Mouse (Mus musculus) forebrain, embryonic 12.5 days (tissue): ENCODE results near the gene Sumo1. TPM values are rescaled to one million over a fixed set of nuclear protein-coding genes. Genes with fewer than 3 reads are reported as not detected.

Experiments
- ATAC-seq: fragments of 200-750 bp; cut with Nextera tagmentation; 2 replicates; pipeline ENCODE4 v1.8.0; 2017; ENCODE audit warnings: moderate TSS enrichment; ENCODE audit not compliant: low FRiP score
- H3K27ac ChIP-seq: fragments of 300-500 bp; sonication (generic); 2 replicates; pipeline ENCODE4 v1.5.1; 2016; ENCODE audit warnings: mild to moderate bottlenecking
- H3K27me3 ChIP-seq: fragments of 300-500 bp; sonication (generic); 2 replicates; pipeline ENCODE4 v1.6.1; 2016; ENCODE audit warnings: mild to moderate bottlenecking
- H3K36me3 ChIP-seq: fragments of 300-500 bp; sonication (generic); replicated peaks from 2 replicates; pipeline ENCODE4 v1.6.1; 2016; ENCODE audit warnings: mild to moderate bottlenecking
- H3K4me1 ChIP-seq: fragments of 300-500 bp; sonication (generic); 2 replicates; pipeline ENCODE4 v1.6.1; 2016
- H3K4me2 ChIP-seq: fragments of 300-500 bp; sonication (generic); 2 replicates; pipeline ENCODE4 v1.6.1; 2016; ENCODE audit warnings: mild to moderate bottlenecking, moderate library complexity
- H3K4me3 ChIP-seq: fragments of 300-500 bp; sonication (generic); replicated peaks from 2 replicates; pipeline ENCODE4 v1.5.1; 2016; ENCODE audit warnings: mild to moderate bottlenecking
- H3K9ac ChIP-seq: fragments of 300-500 bp; sonication (generic); 2 replicates; pipeline ENCODE4 v1.6.1; 2016; ENCODE audit warnings: mild to moderate bottlenecking
- H3K9me3 ChIP-seq: fragments of 300-500 bp; sonication (generic); 2 replicates; pipeline ENCODE4 v1.6.1; 2016
- WGBS: fragments of 180-500 bp; shearing (Covaris S2); methylation state at CpG from one replicate; pipeline ENCODE4 v1.1.7; 2016; 5-methylcytosine and 5-hydroxymethylcytosine counted together
- polyA plus RNA-seq: library from polyadenylated mRNA; unstranded; fragments of >200 nt; fragmentation: Nextera tagmentation; extraction: Ambion mirVana; gene quantifications from 2 replicates; pipeline ENCODE4 v1.2.1, GENCODE M21; 2016

The Sumo1 gene
- polyA plus RNA-seq, 1 experiment from 2014 or later, result 515 TPM

DNA sequence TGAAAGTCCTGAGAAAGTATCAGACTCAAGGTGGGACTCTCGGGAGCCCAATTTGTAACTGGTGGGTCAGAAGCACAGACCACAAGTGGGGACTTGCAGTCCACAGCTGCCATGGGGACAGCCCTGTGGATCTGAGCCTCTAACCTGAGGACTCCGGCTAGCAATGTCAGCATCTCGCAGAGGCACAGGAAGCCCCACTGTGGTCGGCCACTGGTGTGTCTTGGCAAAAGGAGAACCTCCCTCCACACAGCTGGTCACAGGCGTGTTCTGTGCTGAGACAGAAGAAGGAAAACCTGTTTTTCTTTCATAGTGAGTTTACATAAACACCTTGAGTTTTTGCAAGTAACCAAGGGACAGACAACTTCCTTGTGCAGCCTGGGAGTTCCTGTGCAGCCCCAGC is 104.8 kb downstream of the Sumo1 start:
- H3K9ac ChIP-seq, result no peak overlapping the region
- no peak overlapping the region for H3K27ac ChIP-seq
- no peak for ATAC-seq
- no peaks in the 10 kb centered on the region for H3K36me3 ChIP-seq
- 83% methylated on average over 5 of the region's 5 CpGs for WGBS
- no peak overlapping the region for H3K4me3 ChIP-seq
- no peaks in the 10 kb centered on the region; the same call in 1 of the 2 replicates for H3K4me1 ChIP-seq
- no peak overlapping the region for H3K4me2 ChIP-seq
- no peaks in the 10 kb centered on the region for H3K9me3 ChIP-seq
- no peaks in the 10 kb centered on the region for H3K27me3 ChIP-seq

DNA sequence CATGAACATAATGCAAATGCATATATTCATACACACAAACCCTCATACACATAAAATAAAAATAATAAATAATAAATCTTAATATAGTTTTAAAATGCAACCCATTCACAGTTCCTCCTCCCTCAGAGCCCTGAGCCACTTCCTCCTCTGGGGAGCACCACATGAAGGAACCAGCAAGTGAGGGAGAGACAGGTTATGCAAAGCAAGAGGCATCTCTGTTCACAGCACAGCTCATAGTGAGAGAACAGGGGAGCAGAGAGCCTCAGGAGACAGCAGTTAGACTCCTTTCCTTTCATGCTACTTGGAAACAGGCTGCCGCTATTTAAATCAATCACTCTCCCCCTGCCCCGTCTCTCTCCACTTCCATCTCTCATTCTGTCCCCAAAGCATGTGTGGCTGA is 107.1 kb downstream of the Sumo1 start:
- no peaks in the 10 kb centered on the region for H3K9me3 ChIP-seq
- H3K9ac ChIP-seq, result no peak overlapping the region
- no peaks in the 10 kb centered on the region for H3K36me3 ChIP-seq
- H3K27ac ChIP-seq, result no peak overlapping the region
- no peak overlapping the region for H3K4me2 ChIP-seq
- no peaks in the 10 kb centered on the region for H3K27me3 ChIP-seq
- no peaks in the 10 kb centered on the region; the same call in 1 of the 2 replicates for H3K4me1 ChIP-seq
- H3K4me3 ChIP-seq, result no peak overlapping the region
- no peak for ATAC-seq
- 77% methylated on average over 2 of the region's 2 CpGs for WGBS

DNA sequence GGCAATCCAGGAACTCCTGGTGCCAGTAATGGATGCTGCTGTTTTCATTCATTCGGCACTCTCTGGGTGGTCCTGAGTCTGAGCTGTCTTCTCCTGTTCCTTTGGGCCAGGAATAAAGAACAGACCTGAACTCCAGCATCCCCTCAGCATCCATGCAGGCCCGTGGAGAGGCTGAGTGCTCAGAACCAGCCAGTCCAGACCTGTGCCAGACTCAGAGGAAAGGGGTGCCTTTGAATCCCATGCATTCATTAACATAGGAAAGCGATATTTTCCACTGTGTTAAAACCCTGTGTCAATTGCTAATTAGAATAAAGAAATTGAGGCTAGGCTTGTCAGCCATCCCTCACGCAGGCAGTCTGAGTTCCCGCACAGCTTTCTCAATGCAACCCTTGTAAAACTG is 116.9 kb downstream of the Sumo1 start:
- Histone ChIP-seq H3K4me2 (no peak overlapping the region), H3K9ac (no peak overlapping the region), H3K4me3 (no peak overlapping the region), H3K27ac (peak overlapping the region; percentile 56; the same call in 1 of the 2 replicates), H3K36me3 (no peaks in the 10 kb centered on the region), H3K9me3 (no peaks in the 10 kb centered on the region), H3K4me1 (peaks cover 19% of the 10 kb centered on the region), H3K27me3 (peaks cover 6% of the 10 kb centered on the region; the same call in 1 of the 2 replicates)
- WGBS, result 26% methylated on average over 5 of the region's 5 CpGs
- ATAC-seq, result peak; percentile 63; the same call in 1 of the 2 replicates

DNA sequence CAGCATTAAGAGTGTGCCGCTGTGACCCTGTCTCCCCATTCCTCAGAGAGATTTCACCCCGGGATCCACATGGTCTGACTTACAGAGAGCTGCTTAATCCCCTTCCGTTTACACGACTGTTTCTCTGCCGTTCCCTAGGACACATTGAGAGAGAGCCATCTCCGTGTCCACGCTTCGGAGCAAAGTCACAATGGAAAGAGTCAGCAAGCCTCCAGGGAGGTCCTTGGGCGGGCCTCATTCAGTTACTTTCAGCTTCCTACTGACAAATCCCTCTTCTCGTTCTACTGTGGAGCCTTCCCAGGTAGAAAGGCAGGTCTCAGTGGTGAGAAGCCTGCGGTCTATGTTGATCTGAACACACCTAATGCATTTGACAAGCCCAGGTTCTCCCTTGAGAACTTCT is 119.6 kb downstream of the Sumo1 start:
- H3K9me3 ChIP-seq, result no peaks in the 10 kb centered on the region
- H3K4me2 ChIP-seq, result no peak overlapping the region
- peaks cover 6% of the 10 kb centered on the region; the same call in 1 of the 2 replicates for H3K27me3 ChIP-seq
- 51% methylated on average over 11 of the region's 11 CpGs for WGBS
- H3K4me1 ChIP-seq, result peaks cover 20% of the 10 kb centered on the region
- ATAC-seq, result no peak
- H3K27ac ChIP-seq, result no peak overlapping the region
- H3K4me3 ChIP-seq, result no peak overlapping the region
- no peak overlapping the region for H3K9ac ChIP-seq
- no peaks in the 10 kb centered on the region for H3K36me3 ChIP-seq

DNA sequence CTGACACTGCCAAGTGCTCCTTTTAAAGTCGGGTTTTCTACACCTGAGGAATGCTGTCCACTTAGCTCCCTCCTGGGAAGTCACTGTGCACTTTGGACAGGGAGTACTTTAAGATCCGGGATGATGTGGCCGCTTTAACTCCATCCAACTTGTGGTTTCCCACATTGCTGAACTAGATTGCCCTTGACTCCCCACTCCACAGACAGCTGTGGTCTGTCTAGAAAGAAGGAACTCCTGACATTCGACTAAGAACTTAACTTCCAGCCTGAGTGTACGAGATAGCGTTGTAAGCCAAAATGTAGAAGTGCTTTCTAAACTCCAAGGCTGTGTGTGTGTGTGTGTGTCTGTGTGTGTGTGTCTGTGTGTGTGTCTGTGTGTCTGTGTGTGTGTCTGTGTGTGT is 120.4 kb downstream of the Sumo1 start:
- Histone ChIP-seq H3K9me3 (no peaks in the 10 kb centered on the region), H3K4me1 (peaks cover 20% of the 10 kb centered on the region), H3K4me2 (no peak overlapping the region), H3K4me3 (no peak overlapping the region), H3K27ac (no peak overlapping the region), H3K27me3 (peaks cover 6% of the 10 kb centered on the region; the same call in 1 of the 2 replicates), H3K36me3 (no peaks in the 10 kb centered on the region), H3K9ac (no peak overlapping the region)
- ATAC-seq, result no peak
- WGBS, result 78% methylated on average over 6 of the region's 6 CpGs

DNA sequence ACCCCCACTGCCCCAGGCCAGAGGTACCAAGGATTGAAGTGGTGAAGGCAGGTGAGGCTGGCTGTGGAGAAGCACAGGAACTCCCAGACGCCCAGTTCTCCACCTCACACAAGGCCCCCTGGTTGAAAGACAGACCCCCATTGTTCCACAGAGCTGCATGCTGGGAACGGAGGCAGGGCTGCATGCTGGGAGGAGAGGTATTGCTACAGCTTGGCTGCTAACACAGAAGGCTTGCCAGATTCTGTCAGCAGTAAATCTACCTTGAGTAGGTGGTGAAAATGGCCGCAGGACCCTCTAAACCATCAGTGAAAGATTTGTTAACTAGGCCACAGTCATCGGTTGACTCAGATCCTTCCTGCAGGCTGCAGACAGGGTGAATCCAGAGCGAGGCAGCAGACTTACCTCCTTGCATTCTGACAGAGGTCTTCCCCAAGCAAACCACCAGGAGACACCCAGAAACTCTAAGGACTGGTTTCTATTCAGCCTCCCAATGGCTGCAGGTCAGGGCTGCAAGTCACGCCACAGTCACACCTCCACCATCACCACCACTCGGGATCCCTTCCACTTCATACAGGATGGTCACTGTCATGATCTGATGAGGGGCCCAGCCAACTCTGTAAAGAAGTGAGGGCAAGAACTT is 121.5 kb downstream of the Sumo1 start:
- Histone ChIP-seq H3K27me3 (peaks cover 6% of the 10 kb centered on the region; the same call in 1 of the 2 replicates), H3K36me3 (no peaks in the 10 kb centered on the region), H3K9me3 (no peaks in the 10 kb centered on the region), H3K4me3 (no peak overlapping the region), H3K9ac (no peak overlapping the region), H3K4me1 (peaks cover 20% of the 10 kb centered on the region), H3K27ac (no peak overlapping the region), H3K4me2 (no peak overlapping the region)
- no peak for ATAC-seq
- 59% methylated on average over 7 of the region's 7 CpGs for WGBS

DNA sequence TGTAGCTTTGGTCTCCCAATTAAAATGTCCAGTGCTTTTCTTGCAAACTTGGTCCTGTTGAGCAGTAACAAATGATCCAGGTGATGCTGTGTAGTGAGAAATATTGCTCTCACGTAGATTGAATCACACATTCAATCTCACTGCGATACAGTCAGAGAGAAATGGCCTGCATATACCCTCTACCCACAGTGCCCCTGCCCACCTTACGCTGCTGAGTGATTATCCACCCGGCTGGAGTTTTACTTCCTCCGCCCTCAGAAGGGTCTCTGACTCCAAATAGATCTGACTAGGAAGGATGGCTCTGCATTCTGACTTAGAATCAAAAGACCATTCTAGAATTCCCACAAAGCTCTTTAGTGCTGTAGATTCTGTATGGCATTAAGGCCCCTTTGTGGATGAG is 122.1 kb downstream of the Sumo1 start:
- Histone ChIP-seq H3K9ac (no peak overlapping the region), H3K4me1 (peaks cover 15% of the 10 kb centered on the region), H3K27ac (no peak overlapping the region), H3K27me3 (peaks cover 6% of the 10 kb centered on the region; the same call in 1 of the 2 replicates), H3K4me3 (no peak overlapping the region), H3K4me2 (no peak overlapping the region), H3K9me3 (no peaks in the 10 kb centered on the region), H3K36me3 (no peaks in the 10 kb centered on the region)
- WGBS, result 84% methylated on average over 5 of the region's 5 CpGs
- ATAC-seq, result no peak

DNA sequence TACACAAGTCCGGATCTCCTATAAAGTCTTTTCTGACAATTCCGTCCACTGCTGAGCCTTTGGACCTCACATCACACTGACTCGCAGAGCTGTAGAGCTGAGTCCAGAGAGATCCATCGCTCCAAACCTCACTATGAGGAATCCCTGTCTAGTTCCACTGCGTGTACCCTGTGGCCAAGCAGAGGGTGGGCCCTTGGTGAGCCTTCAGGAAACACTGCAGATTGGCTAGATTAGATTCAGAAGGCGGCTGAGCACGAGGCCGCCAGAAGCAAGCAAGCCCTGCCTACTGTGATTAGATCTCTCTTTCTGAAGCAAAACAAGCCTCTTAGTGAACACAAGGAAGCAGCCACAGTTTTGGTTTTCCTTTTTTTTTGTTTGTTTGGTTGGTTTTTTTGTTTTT is 126.7 kb downstream of the Sumo1 start:
- 81% methylated on average over 8 of the region's 8 CpGs for WGBS
- H3K9ac ChIP-seq, result no peak overlapping the region
- no peak for ATAC-seq
- no peak overlapping the region for H3K4me2 ChIP-seq
- no peak overlapping the region for H3K27ac ChIP-seq
- no peak overlapping the region for H3K4me3 ChIP-seq
- H3K9me3 ChIP-seq, result no peaks in the 10 kb centered on the region
- H3K36me3 ChIP-seq, result no peaks in the 10 kb centered on the region
- H3K27me3 ChIP-seq, result no peaks in the 10 kb centered on the region
- peaks cover 11% of the 10 kb centered on the region for H3K4me1 ChIP-seq

DNA sequence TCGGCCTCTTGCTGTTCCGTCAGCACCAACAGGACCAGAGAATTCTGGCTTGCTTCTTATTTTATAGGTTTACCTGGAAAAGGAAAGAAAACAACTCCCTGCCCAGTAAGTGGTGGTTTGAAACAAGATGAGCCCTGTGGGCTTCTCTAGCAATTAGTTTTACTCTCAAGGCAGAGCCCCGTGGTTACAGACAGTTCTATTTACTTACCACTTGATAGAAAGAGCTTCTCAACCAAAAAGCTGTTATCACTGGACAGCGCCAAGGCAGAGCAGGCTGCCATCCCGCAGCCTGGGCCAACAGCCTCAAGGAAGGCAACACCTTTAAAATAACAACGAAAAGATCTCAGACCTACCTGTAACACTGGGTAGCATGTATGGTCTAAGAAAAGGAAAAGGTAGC is 128.4 kb downstream of the Sumo1 start:
- no peaks in the 10 kb centered on the region for H3K36me3 ChIP-seq
- no peak overlapping the region for H3K27ac ChIP-seq
- ATAC-seq, result no peak
- peaks cover 7% of the 10 kb centered on the region; the same call in 1 of the 2 replicates for H3K4me1 ChIP-seq
- H3K27me3 ChIP-seq, result no peaks in the 10 kb centered on the region
- no peaks in the 10 kb centered on the region for H3K9me3 ChIP-seq
- no peak overlapping the region for H3K9ac ChIP-seq
- no peak overlapping the region for H3K4me2 ChIP-seq
- H3K4me3 ChIP-seq, result no peak overlapping the region
- 72% methylated on average over 6 of the region's 6 CpGs for WGBS

DNA sequence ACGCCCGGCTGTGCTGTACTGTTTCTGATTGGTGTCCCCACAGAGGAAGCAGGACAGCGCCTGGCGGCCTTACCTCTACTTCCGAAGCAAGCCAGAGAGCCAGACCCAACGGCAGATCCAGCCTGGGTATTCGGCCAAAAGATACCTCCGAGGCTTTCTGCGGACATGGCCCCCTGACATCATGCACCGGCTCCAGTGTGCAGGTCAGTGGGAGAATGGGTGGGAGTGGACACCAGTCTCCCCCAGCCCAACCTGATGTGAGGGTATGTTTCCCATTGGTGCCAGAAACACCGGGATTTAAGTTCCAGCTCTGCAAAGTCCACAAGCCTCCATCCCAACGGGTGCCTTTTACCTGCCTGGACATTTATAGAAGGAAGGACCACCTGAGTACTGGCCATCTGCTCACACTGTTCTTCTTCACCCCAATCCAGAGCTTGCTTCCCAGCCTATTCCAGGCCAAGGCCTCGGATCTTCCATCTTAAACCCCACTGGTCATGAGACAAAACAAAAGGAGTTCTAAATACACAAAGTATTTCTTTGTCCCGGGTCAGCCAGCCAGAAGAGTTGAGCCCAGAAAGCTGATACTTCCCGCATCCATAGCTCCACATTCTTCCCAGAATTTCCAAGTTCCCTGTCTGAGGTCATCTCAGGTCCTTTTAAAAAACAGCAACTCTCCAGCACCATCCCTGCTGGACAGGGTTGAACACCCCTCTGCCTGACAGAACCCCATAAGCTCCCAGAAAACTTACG is 129.2 kb downstream of the Sumo1 start:
- Histone ChIP-seq H3K4me1 (peaks cover 7% of the 10 kb centered on the region; the same call in 1 of the 2 replicates), H3K4me2 (no peak overlapping the region), H3K4me3 (no peak overlapping the region), H3K36me3 (no peaks in the 10 kb centered on the region), H3K9ac (no peak overlapping the region), H3K27me3 (no peaks in the 10 kb centered on the region), H3K9me3 (no peaks in the 10 kb centered on the region), H3K27ac (no peak overlapping the region)
- ATAC-seq, result 0 out of 2 replicates have a peak, but pooled peaks have one; percentile 9
- WGBS, result 78% methylated on average over 16 of the region's 16 CpGs

DNA sequence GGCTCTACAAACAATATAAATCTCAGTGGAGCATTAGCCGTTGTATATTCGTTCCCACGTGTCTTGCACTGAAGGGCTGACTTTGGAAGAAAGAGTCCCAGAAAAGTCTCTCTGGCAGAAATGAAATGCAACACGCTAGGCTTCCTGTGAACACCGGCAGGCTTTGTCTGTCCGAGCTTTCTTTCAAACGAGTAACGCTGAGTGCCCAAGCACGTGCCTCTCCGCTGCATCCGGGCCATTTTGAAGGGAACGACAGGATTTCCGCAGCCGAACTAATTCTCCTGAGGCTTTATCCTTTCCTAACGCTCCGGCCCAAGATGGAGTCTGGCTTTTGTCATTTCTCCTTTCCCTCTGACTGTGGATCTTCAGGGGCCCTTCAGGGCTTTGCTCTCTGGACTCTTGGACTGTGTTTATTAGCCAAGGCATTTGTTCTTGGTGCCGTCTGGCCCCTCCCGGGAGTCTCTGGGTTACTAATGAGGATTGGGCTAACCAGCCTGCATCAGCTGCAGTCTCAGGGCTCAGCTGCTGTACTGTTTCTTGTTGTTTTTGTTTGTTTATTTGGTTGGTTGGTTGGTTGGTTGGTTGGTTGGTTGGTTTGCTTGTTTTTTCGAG is 130.0 kb downstream of the Sumo1 start:
- Histone ChIP-seq H3K36me3 (no peaks in the 10 kb centered on the region), H3K4me2 (no peak overlapping the region), H3K9me3 (no peaks in the 10 kb centered on the region), H3K9ac (no peak overlapping the region), H3K4me1 (peaks cover 14% of the 10 kb centered on the region), H3K27me3 (no peaks in the 10 kb centered on the region), H3K4me3 (no peak overlapping the region), H3K27ac (no peak overlapping the region)
- ATAC-seq, result no peak
- 57% methylated on average over 19 of the region's 19 CpGs for WGBS

DNA sequence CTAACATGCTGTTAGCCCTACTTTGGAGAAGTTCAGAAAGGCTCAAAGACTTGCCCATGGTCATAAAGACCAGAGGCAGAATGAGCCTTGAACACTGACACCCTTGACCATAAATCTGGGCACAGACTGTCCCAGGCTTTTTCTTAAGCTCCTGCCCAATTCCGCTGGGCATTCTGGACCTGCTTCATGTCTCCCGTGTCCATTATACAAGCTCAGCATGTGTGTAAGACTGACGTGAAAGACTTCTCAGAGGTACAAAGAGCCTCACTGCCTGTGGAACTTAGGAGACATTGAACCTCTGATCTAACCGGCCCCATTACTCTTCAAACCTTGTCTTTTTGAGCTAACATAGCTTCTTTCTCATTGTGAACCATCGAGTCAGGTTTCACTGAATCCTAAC is 132.3 kb downstream of the Sumo1 start:
- no peak overlapping the region for H3K4me3 ChIP-seq
- no peaks in the 10 kb centered on the region for H3K9me3 ChIP-seq
- ATAC-seq, result no peak
- H3K27ac ChIP-seq, result no peak overlapping the region
- no peak overlapping the region for H3K4me2 ChIP-seq
- no peak overlapping the region for H3K9ac ChIP-seq
- H3K27me3 ChIP-seq, result no peaks in the 10 kb centered on the region
- no peaks in the 10 kb centered on the region for H3K36me3 ChIP-seq
- 89% methylated on average over 5 of the region's 5 CpGs for WGBS
- H3K4me1 ChIP-seq, result peaks cover 26% of the 10 kb centered on the region
